Mouse (Mus musculus) hindbrain, embryonic 16.5 days (tissue): ENCODE data around the gene Babam2. TPM values are rescaled to one million over a fixed set of nuclear protein-coding genes. Genes with fewer than 3 reads are reported as not detected.
"Not testable (repeated sequence)": the region's sequence is repeated elsewhere in the genome, so short reads cannot be mapped to it uniquely, and the experiment has no call there.

Experiments
- ATAC-seq: fragments of 200-750 bp; cut with Nextera tagmentation; 2 replicates; pipeline ENCODE4 v1.8.0; 2017; ENCODE audit warnings: moderate TSS enrichment, moderate library complexity
- H3K27ac ChIP-seq: fragments of 300-500 bp; sonication (generic); 2 replicates; pipeline ENCODE4 v1.5.1; 2014; ENCODE audit warnings: low read depth, mild to moderate bottlenecking, control low read depth, low read length, moderate library complexity
- H3K27me3 ChIP-seq: fragments of 300-500 bp; sonication (generic); replicated peaks from 2 replicates; pipeline ENCODE4 v1.6.1; 2014; ENCODE audit warnings: low read length; ENCODE audit not compliant: control insufficient read depth, insufficient read depth
- H3K36me3 ChIP-seq: fragments of 300-500 bp; sonication (generic); 2 replicates; pipeline ENCODE4 v1.6.1; 2014; ENCODE audit warnings: mild to moderate bottlenecking, low read length, moderate library complexity, mixed read lengths; ENCODE audit not compliant: control insufficient read depth, insufficient read depth
- H3K4me1 ChIP-seq: fragments of 300-500 bp; sonication (generic); 2 replicates; pipeline ENCODE4 v1.6.1; 2014; ENCODE audit warnings: low read depth, low read length; ENCODE audit not compliant: control insufficient read depth, insufficient read depth
- H3K4me2 ChIP-seq: fragments of 300-500 bp; sonication (generic); 2 replicates; pipeline ENCODE4 v1.6.1; 2014; ENCODE audit warnings: mild to moderate bottlenecking, low read length, control low read depth, moderate library complexity
- H3K4me3 ChIP-seq: fragments of 300-500 bp; sonication (generic); 2 replicates; pipeline ENCODE4 v1.5.1; 2014; ENCODE audit warnings: mild to moderate bottlenecking, low read length, control low read depth, moderate library complexity
- H3K9ac ChIP-seq: fragments of 300-500 bp; sonication (generic); 2 replicates; pipeline ENCODE4 v1.6.1; 2014; ENCODE audit warnings: low read depth, mild to moderate bottlenecking, control low read depth, low read length, moderate library complexity
- H3K9me3 ChIP-seq: fragments of 300-500 bp; sonication (generic); 2 replicates; pipeline ENCODE4 v1.6.1; 2014; ENCODE audit warnings: mild to moderate bottlenecking, low read length, moderate library complexity; ENCODE audit not compliant: control insufficient read depth
- WGBS: fragments of 180-500 bp; shearing (Covaris S2); extraction: QIAGEN DNeasy Blood & Tissue Kit; methylation state at CpG from one replicate; pipeline ENCODE4 v1.1.7; 2014; 5-methylcytosine and 5-hydroxymethylcytosine counted together
- polyA plus RNA-seq: library from polyadenylated mRNA; unstranded; fragments of >200 nt; fragmentation: Nextera tagmentation; extraction: Ambion mirVana; gene quantifications from 2 replicates; pipeline ENCODE4 v1.2.1, GENCODE M21; 2015

Babam2 gene
- polyA plus RNA-seq, 1 experiment from 2014 or later, result 49.0 TPM

GRCm38 (mm10) chr5:31853831-31854230, 156.3 kb downstream of the Babam2 start:
- Histone ChIP-seq H3K4me2 (no peak overlapping the region), H3K36me3 (no peaks in the 10 kb centered on the region), H3K4me3 (no peak overlapping the region), H3K9me3 (no peaks in the 10 kb centered on the region), H3K27ac (no peak overlapping the region), H3K27me3 (no peaks in the 10 kb centered on the region), H3K9ac (no peak overlapping the region), H3K4me1 (no peaks in the 10 kb centered on the region)
- ATAC-seq, result no peak
- WGBS, result 95% methylated on average over 1 of the region's 1 CpGs

GRCm38 (mm10) chr5:31858877-31859276, 161.4 kb downstream of the Babam2 start:
- not testable (repeated sequence) for H3K4me3 ChIP-seq, ATAC-seq, H3K27ac ChIP-seq, H3K9me3 ChIP-seq, H3K4me2 ChIP-seq, H3K9ac ChIP-seq, H3K27me3 ChIP-seq, H3K36me3 ChIP-seq, H3K4me1 ChIP-seq
- 90% methylated on average over 10 of the region's 10 CpGs for WGBS

GRCm38 (mm10) chr5:31860426-31860825, 162.9 kb downstream of the Babam2 start:
- WGBS, result 72% methylated on average over 1 of the region's 1 CpGs
- H3K27ac ChIP-seq, result no peak overlapping the region
- H3K9ac ChIP-seq, result no peak overlapping the region
- H3K9me3 ChIP-seq, result no peaks in the 10 kb centered on the region
- ATAC-seq, result no peak
- no peak overlapping the region for H3K4me2 ChIP-seq
- no peaks in the 10 kb centered on the region for H3K27me3 ChIP-seq
- H3K36me3 ChIP-seq, result no peaks in the 10 kb centered on the region
- no peak overlapping the region for H3K4me3 ChIP-seq
- H3K4me1 ChIP-seq, result no peaks in the 10 kb centered on the region

- no peaks in the 10 kb centered on the region for H3K4me1 ChIP-seq
- no peak for ATAC-seq
- no peaks in the 10 kb centered on the region for H3K9me3 ChIP-seq
- H3K27ac ChIP-seq, result no peak overlapping the region
- no peaks in the 10 kb centered on the region for H3K27me3 ChIP-seq
- H3K9ac ChIP-seq, result no peak overlapping the region
- WGBS, result 89% methylated on average over 5 of the region's 5 CpGs
- H3K36me3 ChIP-seq, result no peaks in the 10 kb centered on the region
- H3K4me2 ChIP-seq, result no peak overlapping the region
- no peak overlapping the region for H3K4me3 ChIP-seq
Observed at GRCm38 (mm10) chr5:31860831-31861624, 163.5 kb downstream of the Babam2 start.

- H3K9me3 ChIP-seq, result no peaks in the 10 kb centered on the region
Observed at GRCm38 (mm10) chr5:31862753-31863468, 165.4 kb downstream of the Babam2 start.

GRCm38 (mm10) chr5:31864095-31864494, 166.6 kb downstream of the Babam2 start:
- no peak overlapping the region for H3K4me2 ChIP-seq
- no peaks in the 10 kb centered on the region for H3K9me3 ChIP-seq
- no peak overlapping the region for H3K4me3 ChIP-seq
- H3K27me3 ChIP-seq, result no peaks in the 10 kb centered on the region
- H3K4me1 ChIP-seq, result no peaks in the 10 kb centered on the region
- no peak overlapping the region for H3K9ac ChIP-seq
- H3K27ac ChIP-seq, result no peak overlapping the region
- no peaks in the 10 kb centered on the region for H3K36me3 ChIP-seq
- WGBS, result 42% methylated on average over 2 of the region's 2 CpGs
- ATAC-seq, result no peak

More at GRCm38 (mm10) chr5:31862753-31863468, 165.4 kb downstream of the Babam2 start:
- Histone ChIP-seq H3K4me1 (no peaks in the 10 kb centered on the region), H3K27me3 (no peaks in the 10 kb centered on the region), H3K36me3 (no peaks in the 10 kb centered on the region), H3K27ac (no peak overlapping the region), H3K9ac (no peak overlapping the region), H3K4me2 (no peak overlapping the region), H3K4me3 (no peak overlapping the region)
- no peak for ATAC-seq
- 83% methylated on average over 1 of the region's 1 CpGs for WGBS

GRCm38 (mm10) chr5:31866071-31866470, 168.6 kb downstream of the Babam2 start:
- H3K9me3 ChIP-seq, result no peaks in the 10 kb centered on the region
- H3K36me3 ChIP-seq, result no peaks in the 10 kb centered on the region
- no peaks in the 10 kb centered on the region for H3K4me1 ChIP-seq
- no peak for ATAC-seq
- H3K9ac ChIP-seq, result no peak overlapping the region
- no peak overlapping the region for H3K27ac ChIP-seq
- WGBS, result 87% methylated on average over 3 of the region's 3 CpGs
- no peak overlapping the region for H3K4me3 ChIP-seq
- no peak overlapping the region for H3K4me2 ChIP-seq
- no peaks in the 10 kb centered on the region for H3K27me3 ChIP-seq

GRCm38 (mm10) chr5:31870856-31871520, 173.5 kb downstream of the Babam2 start:
- no peaks in the 10 kb centered on the region for H3K36me3 ChIP-seq
- H3K4me1 ChIP-seq, result no peaks in the 10 kb centered on the region
- WGBS, result 85% methylated on average over 8 of the region's 8 CpGs
- H3K27me3 ChIP-seq, result no peaks in the 10 kb centered on the region
- no peaks in the 10 kb centered on the region for H3K9me3 ChIP-seq
- H3K9ac ChIP-seq, result no peak overlapping the region
- H3K4me2 ChIP-seq, result no peak overlapping the region
- H3K4me3 ChIP-seq, result no peak overlapping the region
- no peak overlapping the region for H3K27ac ChIP-seq
- no peak for ATAC-seq

GRCm38 (mm10) chr5:31873328-31873727, 175.8 kb downstream of the Babam2 start:
- Histone ChIP-seq H3K9me3 (no peaks in the 10 kb centered on the region), H3K27ac (no peak overlapping the region), H3K4me3 (no peak overlapping the region), H3K9ac (no peak overlapping the region), H3K27me3 (no peaks in the 10 kb centered on the region), H3K4me2 (no peak overlapping the region), H3K36me3 (no peaks in the 10 kb centered on the region), H3K4me1 (no peaks in the 10 kb centered on the region)
- ATAC-seq, result no peak
- WGBS, result 83% methylated on average over 2 of the region's 2 CpGs
